Mouse (Mus musculus) embryonic fibroblast, embryonic 13.5 days (primary cell): ENCODE data around the gene Magi2.

ENCODE experiments used
- CTCF ChIP-seq: IDR thresholded peaks from 2 replicates; pipeline ENCODE4 v1.5.1; 2011; ENCODE audit warnings: mild to moderate bottlenecking, control low read depth, low read length, moderate library complexity, borderline replicate concordance; ENCODE audit not compliant: insufficient read depth
- POLR2A ChIP-seq: IDR thresholded peaks from 2 replicates; pipeline ENCODE4 v1.6.1; 2011; ENCODE audit warnings: low read depth, mild to moderate bottlenecking, control low read depth, low read length, moderate library complexity

DNA sequence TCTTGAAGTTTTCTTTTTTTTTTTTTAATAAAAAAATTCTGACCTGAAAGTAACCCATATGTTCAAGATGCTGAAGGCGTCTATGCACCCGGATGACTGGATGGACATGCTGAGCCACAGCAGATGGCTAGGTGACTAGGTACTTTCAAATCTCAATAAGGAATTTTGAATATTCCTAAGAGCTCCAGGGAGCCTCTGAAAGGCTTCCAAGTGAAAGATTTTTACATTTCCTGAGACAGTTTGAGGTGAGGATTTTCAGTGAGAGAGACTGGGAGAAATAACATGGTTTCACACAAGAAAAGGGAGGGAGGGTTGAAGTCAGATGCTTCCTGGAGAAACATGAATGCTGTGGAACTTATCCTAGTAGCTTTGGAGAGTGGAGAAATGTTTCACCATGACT is 1048.8 kb downstream of the Magi2 start:
- TF ChIP-seq CTCF (no peak), POLR2A (no peak)
